Mouse (Mus musculus): ENCODE results near the gene Cabin1.
A peak's percentile ranks its signal among the peaks of the same experiment; 100 is the strongest.

Gene Cabin1

DNA sequence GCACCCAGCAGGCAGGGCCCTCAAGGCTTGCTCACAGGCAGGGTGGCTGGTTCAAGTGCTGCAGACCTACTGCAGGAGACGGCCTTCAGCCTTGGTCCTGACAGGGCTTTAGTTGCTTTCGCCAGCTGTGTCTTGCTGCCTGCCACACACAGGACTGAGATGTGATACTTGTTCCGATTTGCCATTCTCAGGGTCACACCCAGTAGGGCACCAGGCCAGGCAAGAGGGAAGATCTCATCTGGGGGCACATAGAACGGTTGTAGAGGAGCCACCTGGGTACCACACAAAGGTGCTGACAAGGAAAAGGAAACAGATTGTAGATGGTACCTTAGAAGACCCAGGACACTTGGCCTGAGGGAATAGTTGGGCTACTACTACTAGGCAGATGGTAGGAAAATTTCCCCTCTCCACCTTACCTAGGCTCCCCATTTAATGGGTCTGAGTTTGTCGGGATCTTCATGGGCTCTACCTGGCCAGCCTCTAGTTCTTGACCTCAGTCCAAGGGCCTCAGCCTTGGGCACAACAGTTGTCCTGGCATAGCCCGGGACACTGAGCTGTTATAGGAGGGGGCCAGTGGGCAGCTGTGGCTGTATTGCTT is 99.4 kb downstream of the Cabin1 start:
- DNase-seq = no peak

DNA sequence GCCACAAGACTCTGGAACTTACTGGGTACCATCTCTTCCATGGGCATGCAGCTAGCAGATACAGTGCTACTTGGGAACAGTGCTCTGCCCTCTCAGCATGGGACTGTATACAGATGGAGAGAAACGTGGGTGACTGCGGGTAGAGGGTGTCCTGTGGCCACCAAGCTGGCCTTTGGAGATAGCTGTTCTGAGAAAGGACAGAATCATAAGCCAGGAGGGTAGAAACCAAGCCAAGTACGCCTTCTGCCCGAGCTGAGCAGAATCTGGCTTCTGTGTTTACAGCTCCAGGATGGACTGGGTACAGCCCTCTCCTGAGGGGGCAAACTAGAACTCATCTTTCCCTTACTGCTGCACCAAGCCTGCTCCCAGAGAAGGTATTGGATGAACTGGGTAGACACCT is 101.6 kb downstream of the Cabin1 start:
- DNase-seq = no peak

DNA sequence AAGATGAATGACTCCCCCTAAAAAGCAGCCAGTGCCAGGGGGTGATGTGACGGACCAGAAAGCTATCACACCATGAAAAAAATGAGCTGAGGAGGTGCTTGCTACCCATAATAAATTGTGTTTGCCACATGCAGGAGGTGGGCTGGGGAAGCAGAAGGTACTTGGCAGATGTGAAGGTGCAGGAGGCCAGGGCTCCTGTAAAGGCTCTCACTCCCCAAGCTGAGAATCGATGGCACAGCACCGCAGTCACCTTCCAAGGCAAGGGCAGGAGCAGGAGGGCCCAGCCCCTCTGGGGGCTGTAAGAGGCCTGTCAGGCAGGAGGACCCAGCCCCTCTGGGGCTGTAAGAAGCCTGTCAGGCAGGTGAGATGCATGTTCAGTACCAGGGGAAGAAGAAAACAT is 102.3 kb downstream of the Cabin1 start:
- no peak for DNase-seq

DNA sequence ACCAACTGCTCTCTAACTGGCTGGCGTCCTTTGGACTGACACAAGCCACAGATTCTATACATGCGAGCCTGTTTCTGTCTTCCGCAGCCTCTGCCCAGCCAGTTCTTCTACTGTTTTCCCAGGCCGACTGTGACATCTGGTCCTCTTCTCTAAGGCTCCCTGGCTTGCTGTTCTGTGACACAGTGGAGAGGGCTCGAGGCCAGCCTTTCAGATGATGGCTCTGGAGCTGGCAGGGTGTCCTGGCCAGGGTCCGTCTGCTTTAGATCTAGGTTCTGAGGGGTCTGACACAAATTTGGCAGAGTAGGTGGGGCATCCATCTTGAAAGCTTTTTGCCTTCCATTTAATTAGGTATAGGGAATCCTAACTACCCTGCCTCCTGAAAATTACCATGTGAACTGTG is 102.8 kb downstream of the Cabin1 start:
- no peak for DNase-seq

DNA sequence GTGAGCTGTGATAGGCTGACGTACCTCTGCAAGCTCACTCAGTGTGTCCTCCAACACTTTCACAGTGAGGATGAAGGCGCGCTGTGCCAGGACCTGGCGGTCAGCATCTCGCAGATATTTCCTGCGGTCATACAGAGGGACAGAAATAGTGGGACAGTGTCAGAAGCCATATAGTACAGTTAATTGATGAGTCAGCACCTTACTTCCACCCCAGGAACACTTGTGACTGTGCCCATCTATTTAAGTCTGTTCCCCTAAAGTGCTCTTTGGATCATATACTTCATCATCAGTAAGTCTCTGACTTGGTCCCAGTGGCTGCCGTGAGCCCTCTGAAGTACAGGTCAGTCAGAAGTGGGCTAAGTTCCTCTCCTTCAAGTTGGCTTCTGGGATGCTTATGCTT is 106.4 kb downstream of the Cabin1 start:
- no peak for DNase-seq

DNA sequence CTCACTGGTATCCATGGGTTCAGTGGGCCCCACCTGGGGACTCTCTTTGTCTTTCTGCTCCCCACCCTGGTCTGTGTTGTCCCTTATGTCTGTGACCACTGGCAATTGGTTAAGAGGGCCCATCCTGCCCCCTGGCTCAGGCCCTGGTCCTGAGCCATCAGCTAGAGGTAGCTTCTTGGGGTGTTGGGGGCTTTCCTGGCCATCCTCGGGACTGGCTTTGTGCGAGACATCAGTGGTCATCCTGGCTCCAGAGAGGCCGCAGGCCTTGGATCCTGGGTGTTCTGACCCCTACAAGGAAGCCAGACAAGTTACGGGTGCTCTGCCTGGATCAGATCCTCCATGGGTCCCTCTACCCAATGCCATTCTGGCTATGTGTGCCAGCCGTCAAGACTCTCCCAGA is 107.0 kb downstream of the Cabin1 start:
- no peak for DNase-seq

DNA sequence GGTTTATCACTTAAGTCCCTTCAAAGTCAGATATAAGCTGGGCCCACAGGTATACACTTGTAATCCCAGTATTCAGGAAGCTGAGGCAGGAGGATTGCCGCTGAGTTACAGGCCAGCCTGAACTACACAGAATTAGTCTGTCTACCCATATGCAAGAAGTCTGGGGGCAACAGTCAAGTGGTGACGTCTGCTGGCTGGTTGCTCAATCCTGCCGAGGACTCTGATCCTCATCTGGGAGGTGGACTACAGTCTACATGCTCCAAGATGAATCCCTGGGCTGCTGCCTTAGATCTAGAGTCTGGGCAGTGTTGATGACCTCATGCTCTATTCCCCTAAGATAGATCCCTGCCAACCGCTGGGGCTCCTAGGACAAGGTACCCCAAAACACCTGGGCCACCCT is 110.1 kb downstream of the Cabin1 start:
- DNase-seq = no peak

DNA sequence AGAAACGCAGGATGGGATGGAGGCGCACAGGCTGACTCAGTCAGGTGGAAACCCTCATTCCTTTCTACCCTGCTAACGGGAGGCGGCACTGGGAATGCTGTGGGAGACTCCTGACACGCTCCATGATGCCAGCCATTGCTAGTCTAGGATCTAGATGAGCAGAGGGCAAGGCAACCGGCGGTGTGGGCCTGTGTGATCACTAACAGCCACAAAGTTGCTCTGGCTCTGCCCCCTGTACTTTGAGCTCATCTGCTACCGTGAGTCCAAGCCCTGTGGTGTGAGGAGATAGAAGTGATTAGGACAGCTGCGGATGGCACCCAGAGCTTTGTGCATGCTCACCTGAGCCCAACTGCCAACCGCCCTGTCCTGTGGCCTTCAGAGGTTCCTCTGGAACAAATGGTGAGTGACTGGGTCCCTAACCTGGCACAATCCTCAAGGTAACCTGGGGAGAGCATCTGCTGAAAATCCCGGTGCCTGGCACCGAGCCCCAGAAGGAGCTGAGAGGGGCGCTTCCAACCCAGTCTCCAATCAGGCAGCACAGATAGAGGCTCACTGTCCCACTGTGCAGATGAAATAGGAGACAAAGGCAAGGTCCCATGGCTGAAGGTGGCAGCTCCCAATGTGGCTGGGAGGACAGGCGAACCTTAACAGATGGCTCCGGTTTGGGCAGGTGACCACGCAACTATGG is 112.6 kb downstream of the Cabin1 start:
- DNase-seq = no peak

DNA sequence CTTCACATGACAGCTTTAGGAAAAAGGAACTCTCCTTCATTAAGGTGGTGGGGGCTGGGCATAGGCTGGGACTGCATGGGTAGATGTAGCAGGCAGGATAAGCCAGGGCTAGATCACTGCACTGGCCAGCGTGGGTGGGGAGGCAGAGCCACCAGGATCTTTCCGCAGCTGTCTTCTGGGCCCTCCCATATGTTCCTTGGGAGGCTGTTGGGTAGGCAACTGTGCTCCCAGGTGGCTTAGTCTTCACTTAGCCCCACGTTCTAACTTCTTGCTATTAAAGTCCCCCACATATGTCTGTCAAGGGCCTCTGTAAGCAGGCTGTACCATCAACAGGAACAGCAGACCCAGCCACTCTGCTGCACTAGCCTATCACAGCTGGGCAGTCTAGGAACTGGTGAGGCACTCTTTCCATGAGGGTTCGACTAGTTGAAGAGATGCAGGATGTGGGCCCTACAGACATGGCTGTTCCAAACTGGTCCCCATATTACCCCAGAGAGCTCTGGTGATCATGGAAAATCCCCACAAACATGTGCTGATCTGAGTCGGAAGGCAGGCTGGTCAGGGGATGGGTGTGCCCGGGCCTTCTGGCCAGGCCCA is 113.7 kb downstream of the Cabin1 start:
- DNase-seq = no peak

DNA sequence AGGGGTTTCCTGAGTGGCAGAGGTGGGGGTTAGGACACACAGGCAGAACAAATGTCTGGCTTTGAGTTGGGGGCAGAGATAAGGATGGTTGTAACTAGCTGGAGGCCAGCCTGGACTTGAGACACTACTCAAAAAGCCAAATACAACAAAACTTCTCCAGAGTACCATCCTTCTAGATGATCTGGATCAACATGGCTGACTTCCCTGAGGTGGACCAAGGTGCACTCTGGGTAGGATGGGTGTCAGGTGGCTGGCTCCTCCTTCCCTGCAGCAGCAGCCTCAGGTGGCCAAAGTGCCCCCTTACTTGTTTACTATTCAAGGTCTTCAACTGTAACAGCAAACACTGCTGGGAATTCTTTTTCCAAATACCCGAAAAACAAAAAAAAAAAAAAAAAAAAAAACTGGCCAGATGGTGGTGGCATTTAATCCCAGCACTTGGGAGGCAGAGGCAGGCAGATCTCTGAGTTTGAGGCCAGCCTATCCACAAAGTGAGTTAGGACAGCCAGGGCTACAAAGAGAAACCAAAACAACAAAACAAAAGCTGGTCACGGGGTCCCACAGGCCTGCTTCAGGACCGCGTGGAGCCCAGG is 114.6 kb downstream of the Cabin1 start:
- DNase-seq = no peak

DNA sequence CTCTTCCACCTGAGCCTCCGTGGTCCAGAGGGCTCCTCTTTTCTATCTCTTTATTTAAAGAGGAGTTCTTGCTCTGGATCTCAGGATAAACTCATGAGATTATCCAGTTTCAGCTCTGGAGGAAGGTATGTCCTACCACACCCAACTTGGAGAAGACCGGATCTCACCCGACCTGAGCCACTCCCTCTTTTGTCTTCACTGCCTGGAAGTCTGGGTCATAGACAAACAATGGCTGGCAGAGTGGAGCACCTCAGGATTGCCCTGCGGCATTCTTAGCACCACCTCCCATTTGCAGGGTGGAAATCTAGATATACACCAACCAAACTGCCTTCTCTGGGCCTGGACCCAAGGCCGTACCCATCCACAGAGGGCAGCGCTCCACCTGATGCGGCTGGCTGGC is 115.1 kb downstream of the Cabin1 start:
- no peak for DNase-seq

DNA sequence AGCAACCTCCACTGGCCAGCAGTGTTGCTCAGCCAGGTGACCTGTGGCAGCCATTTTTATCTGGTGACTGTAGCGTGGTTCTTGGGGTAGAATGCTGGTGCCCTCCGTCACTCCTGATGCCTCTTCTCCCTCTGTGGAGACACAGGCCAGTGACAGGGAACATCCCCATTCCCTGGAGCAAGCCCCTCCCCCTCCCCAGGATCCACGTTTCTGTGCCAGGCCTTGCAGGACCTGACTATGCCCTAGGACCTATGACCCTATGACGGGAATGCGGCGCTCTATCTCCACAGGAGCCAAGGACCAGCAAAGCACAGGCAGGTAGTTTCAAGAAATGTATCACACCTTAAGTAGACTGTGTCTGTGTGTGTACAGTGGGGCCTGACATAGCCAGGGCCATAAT is 116.0 kb downstream of the Cabin1 start:
- no peak for DNase-seq

DNA sequence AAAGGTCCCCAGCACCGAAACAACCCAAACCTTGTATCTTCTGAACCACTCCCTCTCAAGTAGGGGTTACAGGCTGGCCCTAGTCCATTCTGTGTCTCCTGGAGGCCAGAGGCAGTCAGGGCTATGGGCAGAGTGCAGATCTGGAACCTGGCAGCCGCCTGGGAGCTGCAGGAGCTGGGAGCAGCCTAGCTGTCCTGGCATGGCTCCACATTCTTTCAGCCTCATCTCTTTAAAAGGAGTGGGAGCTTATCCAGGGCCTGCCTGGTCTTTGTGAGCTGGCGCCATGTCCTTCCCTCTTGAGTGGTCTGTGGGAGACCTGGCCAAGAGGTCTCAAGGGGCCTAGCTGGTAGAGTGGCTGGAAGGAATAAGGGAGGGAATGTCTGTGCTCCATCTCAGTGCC is 116.8 kb downstream of the Cabin1 start:
- no peak for DNase-seq

DNA sequence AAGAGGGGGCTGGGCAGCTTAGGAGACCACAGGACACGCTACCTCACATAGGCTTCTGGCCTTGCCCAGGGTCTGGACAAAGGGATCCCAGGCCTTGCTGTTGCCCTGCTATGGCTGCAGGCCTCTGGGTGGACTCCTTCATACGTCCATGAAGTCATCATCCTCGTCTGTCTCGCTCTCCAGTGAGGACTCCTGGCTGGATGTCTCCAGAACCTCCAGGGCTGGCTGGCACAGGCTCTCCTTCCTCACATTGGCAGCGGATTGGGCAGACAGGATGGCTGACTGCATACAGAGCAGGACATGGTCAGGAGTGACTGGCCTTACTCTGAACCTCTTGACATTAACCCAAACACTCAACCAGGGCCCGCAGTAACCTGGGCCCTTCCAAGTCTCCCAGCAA is 117.7 kb downstream of the Cabin1 start:
- DNase-seq = no peak

DNA sequence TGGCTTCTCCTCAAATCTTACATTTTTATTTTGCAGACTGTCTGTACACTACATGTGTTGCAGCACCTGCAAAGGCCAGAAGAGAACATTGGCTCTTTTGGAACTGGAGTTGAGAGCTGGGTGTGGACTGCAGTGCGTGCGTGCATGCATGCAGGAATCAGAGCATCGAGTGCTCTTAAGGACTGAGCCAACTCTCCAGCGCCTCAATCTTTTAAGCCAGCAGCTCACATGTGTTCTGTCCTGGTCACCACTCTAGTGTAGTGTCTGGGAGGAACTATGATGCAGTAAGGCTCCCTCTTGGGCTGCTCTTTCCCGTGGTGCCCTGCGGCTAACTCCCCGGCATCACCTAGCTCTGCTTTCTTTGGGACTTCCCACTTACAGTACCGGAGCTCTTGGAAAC is 118.5 kb downstream of the Cabin1 start:
- DNase-seq = no peak

DNA sequence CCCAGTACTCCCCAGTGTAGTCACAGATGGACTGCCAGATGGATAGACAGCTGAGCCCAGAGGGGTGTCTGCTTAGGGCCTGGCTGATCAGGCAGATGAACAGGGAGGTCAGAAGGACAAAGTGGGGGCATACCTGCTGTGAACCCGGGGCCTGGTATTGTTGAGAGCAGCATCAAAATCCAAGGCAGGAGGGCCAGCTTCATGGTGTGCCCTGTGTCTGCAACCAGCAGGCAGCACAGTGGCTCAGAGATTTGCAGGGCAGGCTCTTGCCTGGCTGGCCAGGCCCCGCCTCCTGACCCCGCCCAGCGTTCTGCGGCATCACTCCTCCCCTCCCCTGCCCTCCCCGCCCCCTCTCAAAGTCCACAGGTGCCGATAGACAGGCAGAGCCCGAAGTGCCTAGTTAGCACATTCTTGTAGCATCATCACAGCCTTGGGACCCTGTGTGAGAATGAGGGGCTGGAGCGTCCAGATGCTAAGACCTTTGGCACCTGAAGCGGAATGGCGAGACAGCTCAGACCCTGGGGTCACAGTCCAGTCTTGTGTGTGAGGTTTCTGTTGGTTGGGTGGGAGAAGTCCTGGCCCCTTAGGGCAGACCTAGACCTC is 120.3 kb downstream of the Cabin1 start, which contains the start of gene Susd2:
Gene Susd2 (minus strand): TSS at position 268 of the 603 bp plus-strand sequence.
- peak in 1 of 2 experiments; percentile 33 for DNase-seq

DNA sequence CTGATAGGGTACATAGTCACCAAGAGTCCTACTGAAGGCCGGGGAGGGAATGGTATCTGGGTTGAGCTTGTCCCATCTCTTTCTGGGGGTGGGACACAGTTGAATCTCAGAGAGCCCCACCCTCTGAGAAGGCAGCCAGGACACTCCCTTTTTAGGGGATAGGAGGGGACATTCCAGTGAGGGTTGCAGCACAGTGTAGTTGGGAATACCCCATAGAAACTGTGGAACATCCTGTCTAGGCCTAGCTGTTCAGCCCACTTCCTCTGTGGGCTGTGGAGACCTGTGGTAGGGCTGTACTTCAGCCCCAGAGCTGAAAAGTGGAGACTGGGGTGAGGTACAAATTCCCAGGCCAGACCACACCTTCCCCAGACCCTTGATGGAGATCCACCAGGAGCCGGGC is 121.2 kb downstream of the Cabin1 start:
- DNase-seq = no peak

DNA sequence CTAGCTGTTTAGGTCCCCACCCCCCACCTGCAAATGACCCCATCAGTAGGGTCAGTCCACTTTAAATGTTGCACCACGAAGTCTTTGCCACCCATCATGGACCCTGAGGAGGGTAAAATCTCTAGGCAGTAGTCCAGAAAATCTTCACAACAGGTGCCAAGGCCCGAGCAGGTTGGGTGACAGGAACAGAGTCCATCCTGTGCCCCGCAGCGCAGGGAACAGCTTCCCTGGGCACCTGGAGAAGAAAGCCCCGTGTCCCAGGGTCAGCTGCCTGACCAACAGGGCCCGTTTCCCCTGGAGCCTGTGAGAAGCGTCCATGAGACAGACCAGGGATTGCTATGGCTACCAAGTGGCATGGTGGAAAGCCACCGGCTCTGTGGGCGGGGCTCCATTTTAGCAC is 121.7 kb downstream of the Cabin1 start:
- DNase-seq = no peak

DNA sequence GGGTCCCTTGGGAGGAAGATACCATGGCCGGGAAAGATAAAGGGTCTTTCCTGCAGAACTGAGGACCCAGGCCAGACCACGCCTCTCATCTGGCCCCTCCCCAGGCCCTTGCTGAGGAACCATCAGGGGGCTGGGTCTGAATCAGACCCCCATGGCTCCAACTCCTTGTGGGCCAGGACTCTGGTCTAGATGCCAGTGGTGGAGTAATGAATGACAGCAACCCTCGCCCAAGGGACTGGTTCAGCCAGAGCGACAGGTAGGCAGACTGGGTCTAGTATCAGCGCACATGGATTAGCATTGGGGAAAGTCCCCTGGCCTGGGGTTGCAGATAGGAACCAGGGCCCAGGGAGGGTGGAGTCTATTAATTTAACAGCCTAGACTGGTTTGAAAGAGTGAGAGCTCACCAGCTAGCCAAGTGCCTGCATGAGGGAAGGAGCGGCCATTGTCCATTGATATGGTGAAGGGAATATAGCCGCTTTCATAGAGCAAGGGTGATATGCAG is 122.4 kb downstream of the Cabin1 start:
- no peak for DNase-seq

DNA sequence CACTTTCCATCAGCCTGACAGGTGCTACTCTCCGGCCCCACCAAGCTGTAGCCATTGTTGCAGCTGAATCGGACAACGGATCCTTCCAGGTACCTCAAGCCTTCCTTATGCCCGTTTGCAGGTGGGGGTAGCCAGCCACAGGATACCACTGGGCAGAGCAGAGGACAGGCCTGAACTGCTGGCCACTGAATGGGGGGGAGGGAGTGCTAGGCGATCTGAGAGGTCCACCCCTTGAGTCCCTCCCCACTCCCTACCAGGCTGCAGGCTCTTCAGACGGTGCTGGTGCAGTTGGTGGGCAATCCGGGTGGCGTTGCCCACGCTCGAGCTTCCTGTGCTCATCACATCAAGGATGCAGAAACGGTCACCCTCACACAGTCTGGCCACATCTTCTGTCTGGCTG is 126.4 kb downstream of the Cabin1 start:
- DNase-seq = no peak

DNA sequence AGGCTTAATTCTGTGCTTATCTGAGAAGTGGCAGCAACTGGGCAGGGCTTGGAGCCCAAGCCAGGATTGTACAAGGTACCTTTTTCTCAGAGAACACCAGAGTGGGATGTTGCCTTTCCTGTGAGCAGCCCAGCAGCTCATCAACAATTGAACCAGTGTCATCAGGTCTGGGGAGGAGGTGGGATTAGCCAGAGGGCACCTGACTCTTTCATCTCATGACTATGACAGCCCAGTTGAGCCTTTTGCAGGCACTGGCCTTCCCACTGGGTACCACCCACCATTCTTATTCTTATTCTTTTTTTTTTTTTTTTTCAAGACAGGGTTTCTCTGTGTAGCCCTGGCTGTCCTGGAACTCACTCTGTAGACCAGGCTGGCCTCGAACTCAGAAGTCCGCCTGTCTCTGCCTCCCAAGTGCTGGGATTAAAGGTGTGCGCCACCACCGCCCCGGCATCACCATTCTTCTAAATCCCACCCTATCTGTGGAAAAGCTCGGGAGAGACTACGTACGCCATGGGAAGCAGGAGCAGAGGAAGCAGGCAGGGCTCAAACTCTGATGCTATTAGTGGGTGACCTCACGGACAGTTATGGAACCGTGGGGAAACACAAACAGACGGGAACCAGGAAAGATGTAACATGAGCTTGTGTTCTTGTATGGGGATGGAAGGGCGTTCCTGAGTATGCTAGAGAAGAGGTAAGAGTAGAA is 127.9 kb downstream of the Cabin1 start:
- no peak for DNase-seq

DNA sequence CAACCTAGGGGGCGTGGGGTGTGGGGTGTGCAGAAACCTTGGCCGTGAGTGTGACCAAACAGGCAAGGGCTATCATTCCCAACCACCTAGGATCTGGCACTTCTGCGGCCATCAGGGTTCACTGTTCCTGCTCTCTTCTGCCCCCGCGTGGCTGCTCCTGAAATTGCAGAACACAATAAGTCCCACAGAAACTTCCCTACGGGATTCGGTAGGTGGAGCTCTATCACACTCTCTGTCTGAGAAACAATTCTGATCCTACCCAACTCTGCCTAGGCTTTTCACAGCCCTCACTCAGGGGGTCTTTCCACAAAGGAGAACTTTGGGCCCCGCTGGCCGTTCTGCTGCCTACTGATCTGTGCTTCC is 128.5 kb downstream of the Cabin1 start:
- peak; percentile 50 to 53 for DNase-seq

Data from thymus, adult 18-20 months (tissue).